Mouse (Mus musculus): ENCODE results near the gene Spag17.
A peak's percentile ranks its signal among the peaks of the same experiment; 100 is the strongest.

Spag17 gene

GRCm38 (mm10) chr3:100163556-100163955 lies 278.4 kb downstream of the Spag17 start:
- no peak for DNase-seq (ENCODE audit: low spot score in 2 of 2)

GRCm38 (mm10) chr3:100164991-100165390 lies 279.8 kb downstream of the Spag17 start:
- DNase-seq (ENCODE audit: low spot score in 2 of 2) = no peak

- no peak for DNase-seq (ENCODE audit: low spot score in 2 of 2)
Observed at GRCm38 (mm10) chr3:100176031-100176430, 290.8 kb downstream of the Spag17 start.

GRCm38 (mm10) chr3:100180471-100180870 lies 295.3 kb downstream of the Spag17 start:
- no peak for DNase-seq (ENCODE audit: low spot score in 2 of 2)

- DNase-seq (ENCODE audit: low spot score in 2 of 2) = peak; percentile 51 to 61
Observed at GRCm38 (mm10) chr3:100189444-100189843, 304.2 kb downstream of the Spag17 start.

GRCm38 (mm10) chr3:100189861-100190260 lies 304.7 kb downstream of the Spag17 start:
- peak in 1 of 2 experiments; percentile 8 for DNase-seq (ENCODE audit: low spot score in 2 of 2)
